Mouse (Mus musculus): ENCODE data around the gene Fer1l4. TPM values are rescaled to one million over a fixed set of nuclear protein-coding genes. Genes with fewer than 3 reads are reported as not detected.

Gene Fer1l4
- polyA plus RNA-seq (2012; rRNA removed), result 0.14 and 11.5 TPM in 2 replicates

- Histone ChIP-seq H3K27ac (ENCODE audit: insufficient read depth, low read depth, low read length) (no peak within 1 kb of the TSS), H3K4me1 (ENCODE audit: control insufficient read depth, insufficient read depth, insufficient read length, low read length) (peaks cover 6% of the 10 kb centered on the region), H3K4me3 (ENCODE audit: low read depth, low read length) (no peak within 1 kb of the TSS), H3K36me3 (ENCODE audit: control insufficient read depth, insufficient read depth, low read length) (no peaks in the 10 kb centered on the region), H3K27me3 (ENCODE audit: control insufficient read depth, insufficient read depth, low read length) (no peaks in the 10 kb centered on the region)
- WGBS, result 49% methylated on average over 9 of the region's 9 CpGs
- TF ChIP-seq POLR2A (IDR thresholded peaks at IDR 0.05; ENCODE audit: low read depth, low read length) (no peak), CTCF (IDR thresholded peaks at IDR 0.05; ENCODE audit: extremely low read depth, insufficient read length, insufficient replicate concordance, low read depth, low read length) (no peak)
Measured at GRCm38 (mm10) chr2:156052816-156053215, at the start of gene Fer1l4. Gene Fer1l4 (minus strand): TSS chr2:156052947.

DNA sequence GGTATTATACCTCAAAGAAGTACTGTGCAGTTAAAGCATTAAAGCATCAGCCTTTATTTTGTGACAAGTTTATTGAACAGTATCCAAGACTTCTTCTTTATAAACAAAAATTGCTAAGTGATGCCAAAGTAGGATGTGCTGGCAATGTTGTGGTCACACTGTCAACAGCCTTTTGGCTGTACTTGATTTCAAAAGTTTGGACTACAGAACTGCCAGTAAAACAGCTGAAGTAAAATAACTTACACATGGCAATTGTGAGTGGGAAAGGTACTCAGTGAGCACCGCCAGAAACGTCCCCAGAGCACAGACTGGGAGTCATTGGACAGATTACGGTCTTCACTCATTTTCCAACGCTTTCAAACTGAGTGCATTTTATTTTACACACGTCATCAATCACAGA, 39.2 kb upstream of the Fer1l4 start:
- no peaks in the 10 kb centered on the region for H3K27me3 ChIP-seq (ENCODE audit: control insufficient read depth, insufficient read depth, low read length)
- no peak overlapping the region for H3K27ac ChIP-seq (ENCODE audit: insufficient read depth, low read depth, low read length)
- no peaks in the 10 kb centered on the region for H3K4me1 ChIP-seq (ENCODE audit: control insufficient read depth, insufficient read depth, insufficient read length, low read length)
- TF ChIP-seq CTCF (IDR thresholded peaks at IDR 0.05; ENCODE audit: extremely low read depth, insufficient read length, insufficient replicate concordance, low read depth, low read length) (no peak), POLR2A (IDR thresholded peaks at IDR 0.05; ENCODE audit: low read depth, low read length) (no peak)
- 69% methylated on average over 5 of the region's 5 CpGs for WGBS
- H3K4me3 ChIP-seq (ENCODE audit: low read depth, low read length), result no peak overlapping the region
- H3K36me3 ChIP-seq (ENCODE audit: control insufficient read depth, insufficient read depth, low read length), result peaks cover 26% of the 10 kb centered on the region

- Histone ChIP-seq H3K4me3 (ENCODE audit: low read depth, low read length) (no peak overlapping the region), H3K27me3 (ENCODE audit: control insufficient read depth, insufficient read depth, low read length) (no peaks in the 10 kb centered on the region), H3K4me1 (ENCODE audit: control insufficient read depth, insufficient read depth, insufficient read length, low read length) (no peaks in the 10 kb centered on the region), H3K27ac (ENCODE audit: insufficient read depth, low read depth, low read length) (no peak overlapping the region), H3K36me3 (ENCODE audit: control insufficient read depth, insufficient read depth, low read length) (peaks cover 10% of the 10 kb centered on the region)
- 88% methylated on average over 1 of the region's 1 CpGs for WGBS
- TF ChIP-seq POLR2A (IDR thresholded peaks at IDR 0.05; ENCODE audit: low read depth, low read length) (no peak), CTCF (IDR thresholded peaks at IDR 0.05; ENCODE audit: extremely low read depth, insufficient read length, insufficient replicate concordance, low read depth, low read length) (no peak)
Measured at GRCm38 (mm10) chr2:156089799-156090198, 37.1 kb upstream of the Fer1l4 start.

DNA sequence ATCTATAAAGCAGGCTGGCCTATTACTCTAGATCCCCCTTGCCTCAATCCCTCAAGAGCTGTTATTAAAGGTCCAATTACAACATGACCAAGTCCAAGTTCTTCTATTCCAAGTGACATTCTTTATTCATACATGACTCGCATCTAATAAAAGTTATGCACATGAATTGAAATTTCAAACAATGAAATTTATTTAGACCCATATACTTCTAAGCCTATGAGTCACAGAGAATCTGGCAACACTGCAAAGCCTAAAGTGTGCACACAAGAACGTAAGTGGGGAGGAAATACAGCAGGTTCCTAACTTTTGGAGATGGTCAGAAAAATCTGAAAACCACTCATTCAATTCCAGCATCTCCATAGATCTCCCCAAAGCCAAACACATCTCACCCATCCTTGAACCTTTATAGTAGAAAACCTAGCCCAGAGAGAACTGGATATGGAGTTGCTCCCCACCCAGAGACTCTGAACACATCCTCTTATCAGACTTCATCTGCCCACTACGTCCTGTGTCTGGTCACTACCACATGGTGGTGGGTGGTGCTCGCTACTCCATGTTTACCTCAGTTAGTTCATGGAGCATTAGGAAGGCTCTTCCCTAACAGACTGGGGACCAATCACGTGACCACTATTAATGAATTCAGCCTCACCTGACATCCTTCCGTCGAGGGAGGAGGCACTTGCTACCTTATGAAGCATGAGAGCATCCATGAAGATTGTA, 34.8 kb upstream of the Fer1l4 start:
- no peaks in the 10 kb centered on the region for H3K4me1 ChIP-seq (ENCODE audit: control insufficient read depth, insufficient read depth, insufficient read length, low read length)
- WGBS, result 80% methylated on average over 7 of the region's 7 CpGs
- TF ChIP-seq POLR2A (IDR thresholded peaks at IDR 0.05; ENCODE audit: low read depth, low read length) (no peak), CTCF (IDR thresholded peaks at IDR 0.05; ENCODE audit: extremely low read depth, insufficient read length, insufficient replicate concordance, low read depth, low read length) (no peak)

GRCm38 (mm10) chr2:156084541-156084940, 31.8 kb upstream of the Fer1l4 start:
- no peak overlapping the region for H3K4me3 ChIP-seq (ENCODE audit: low read depth, low read length)
- TF ChIP-seq CTCF (IDR thresholded peaks at IDR 0.05; ENCODE audit: extremely low read depth, insufficient read length, insufficient replicate concordance, low read depth, low read length) (no peak), POLR2A (IDR thresholded peaks at IDR 0.05; ENCODE audit: low read depth, low read length) (no peak)
- H3K4me1 ChIP-seq (ENCODE audit: control insufficient read depth, insufficient read depth, insufficient read length, low read length), result no peaks in the 10 kb centered on the region
- H3K27me3 ChIP-seq (ENCODE audit: control insufficient read depth, insufficient read depth, low read length), result no peaks in the 10 kb centered on the region
- 83% methylated on average over 3 of the region's 3 CpGs for WGBS
- H3K36me3 ChIP-seq (ENCODE audit: control insufficient read depth, insufficient read depth, low read length), result 0 out of 2 replicates have a peak, but pooled peaks cover under 1% of the 10 kb centered on the region
- no peak overlapping the region for H3K27ac ChIP-seq (ENCODE audit: insufficient read depth, low read depth, low read length)

More for the DNA sequence above, 34.8 kb upstream of the Fer1l4 start:
- Histone ChIP-seq H3K36me3 (ENCODE audit: control insufficient read depth, insufficient read depth, low read length) (peaks cover 7% of the 10 kb centered on the region), H3K27ac (ENCODE audit: insufficient read depth, low read depth, low read length) (no peak overlapping the region), H3K27me3 (ENCODE audit: control insufficient read depth, insufficient read depth, low read length) (no peaks in the 10 kb centered on the region), H3K4me3 (ENCODE audit: low read depth, low read length) (no peak overlapping the region)

DNA sequence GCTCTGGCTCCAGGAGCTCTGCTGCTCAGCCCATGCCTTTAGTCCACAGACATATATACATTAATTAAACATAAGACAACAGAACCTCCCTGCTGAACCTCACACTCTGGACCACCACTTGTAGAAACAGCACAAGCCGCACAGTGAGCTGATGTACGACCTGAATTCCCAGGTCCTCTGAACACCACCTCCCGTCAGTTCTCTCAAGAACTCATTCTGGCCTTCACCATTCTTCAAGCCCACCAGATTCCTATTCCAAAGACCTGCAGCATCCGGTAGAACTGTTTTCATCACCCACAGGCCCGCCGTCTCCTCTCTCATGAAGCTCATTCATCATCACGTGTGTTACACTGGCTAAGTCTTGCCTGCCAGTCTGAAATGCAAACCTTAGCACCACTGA, 27.6 kb upstream of the Fer1l4 start:
- no peaks in the 10 kb centered on the region for H3K4me1 ChIP-seq (ENCODE audit: control insufficient read depth, insufficient read depth, insufficient read length, low read length)
- no peak overlapping the region for H3K27ac ChIP-seq (ENCODE audit: insufficient read depth, low read depth, low read length)
- H3K4me3 ChIP-seq (ENCODE audit: low read depth, low read length), result no peak overlapping the region
- no peaks in the 10 kb centered on the region for H3K27me3 ChIP-seq (ENCODE audit: control insufficient read depth, insufficient read depth, low read length)
- H3K36me3 ChIP-seq (ENCODE audit: control insufficient read depth, insufficient read depth, low read length), result peaks cover 36% of the 10 kb centered on the region
- 85% methylated on average over 7 of the region's 7 CpGs for WGBS
- TF ChIP-seq POLR2A (IDR thresholded peaks at IDR 0.05; ENCODE audit: low read depth, low read length) (no peak), CTCF (IDR thresholded peaks at IDR 0.05; ENCODE audit: extremely low read depth, insufficient read length, insufficient replicate concordance, low read depth, low read length) (no peak)

GRCm38 (mm10) chr2:156079674-156080073, 26.9 kb upstream of the Fer1l4 start:
- 27% methylated on average over 4 of the region's 4 CpGs for WGBS
- Histone ChIP-seq H3K4me3 (ENCODE audit: low read depth, low read length) (no peak overlapping the region), H3K27me3 (ENCODE audit: control insufficient read depth, insufficient read depth, low read length) (no peaks in the 10 kb centered on the region), H3K36me3 (ENCODE audit: control insufficient read depth, insufficient read depth, low read length) (peaks cover 42% of the 10 kb centered on the region), H3K27ac (ENCODE audit: insufficient read depth, low read depth, low read length) (no peak overlapping the region), H3K4me1 (ENCODE audit: control insufficient read depth, insufficient read depth, insufficient read length, low read length) (no peaks in the 10 kb centered on the region)
- TF ChIP-seq CTCF (IDR thresholded peaks at IDR 0.05; ENCODE audit: extremely low read depth, insufficient read length, insufficient replicate concordance, low read depth, low read length), result no peak
- TF ChIP-seq POLR2A (IDR thresholded peaks at IDR 0.05; ENCODE audit: low read depth, low read length), result no peak

Measured in small intestine, adult 2 months (tissue).